Mouse (Mus musculus) heart, postnatal 25 days (tissue): ENCODE measurements around the gene Atn1. TPM values are rescaled to one million over a fixed set of nuclear protein-coding genes. Genes with fewer than 3 reads are reported as not detected.

Source experiments
- DNase-seq: peaks from one replicate; pipeline ENCODE4 v3.0.0; 2022; ENCODE audit warnings: low spot score
- intact Hi-C: fragments of 180-260 bp; cut with DNase I; formaldehyde crosslinking; loops from one replicate; pipeline ENCODE4 v1.15.1; 2025
- total RNA-seq, 2 experiments: library from RNA; stranded (reverse); gene quantifications; 2 replicates each; pipeline ENCODE4 v1.2.3; 2021

The Atn1 gene
- total RNA-seq, 2 experiments from 2014 or later, result 37.0 to 39.7 TPM

DNA sequence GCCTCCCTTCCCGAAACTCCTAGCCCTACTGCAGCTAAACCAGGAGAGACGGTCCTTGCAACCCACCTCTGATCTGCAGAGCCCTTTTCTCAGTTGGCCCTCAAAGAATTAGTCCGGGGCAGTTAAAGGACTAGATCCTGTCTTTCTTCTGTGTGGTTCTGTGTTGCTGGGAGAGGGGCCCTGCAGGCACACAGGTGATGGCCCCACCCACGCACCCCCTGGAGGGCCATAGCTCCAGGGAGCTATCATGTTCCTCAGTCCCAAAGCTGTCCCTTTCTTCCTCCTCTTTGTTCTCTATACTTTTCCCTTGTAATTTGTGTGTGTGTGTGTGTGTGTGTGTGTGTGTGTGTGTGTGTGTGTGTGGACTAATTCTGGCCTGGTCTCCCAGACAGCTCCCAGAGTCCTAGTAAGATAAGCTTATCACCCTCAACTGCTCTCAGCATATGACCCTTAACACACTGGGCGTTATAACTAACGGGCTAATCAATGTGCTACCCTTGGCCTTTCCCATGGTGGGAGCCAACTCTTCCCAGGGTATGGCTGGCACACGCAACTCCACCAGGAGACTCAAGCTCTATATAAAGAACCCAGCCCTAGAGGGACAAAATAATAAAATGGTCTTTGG, 36.9 kb downstream of the Atn1 start:
- intact Hi-C loops, result loop anchor here (10.0 kb wide), 2 partner anchors 285 to 315 kb away; partner anchors contain the start of genes Ing4 and Zfp384
- DNase-seq, result no peak

DNA sequence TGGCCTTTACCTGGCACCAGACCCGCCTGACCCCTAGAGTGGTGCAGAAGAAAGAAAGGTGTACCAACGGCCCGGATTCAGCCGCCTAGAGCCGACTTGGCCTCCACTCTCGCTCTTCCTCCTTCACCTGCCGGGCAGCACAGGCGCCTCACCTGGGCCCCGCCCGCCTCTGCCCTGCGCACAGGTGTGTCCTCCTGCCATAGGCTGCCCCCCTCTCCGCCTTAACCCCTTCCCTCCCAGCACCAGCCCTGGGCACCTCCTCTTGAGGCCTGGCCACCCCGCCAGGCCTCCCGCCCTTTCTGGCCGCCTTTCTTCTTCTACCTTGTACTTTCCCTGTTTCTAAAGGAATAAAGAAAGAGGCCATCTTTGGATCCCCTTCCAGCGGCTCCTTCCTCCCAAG, 37.6 kb downstream of the Atn1 start:
- intact Hi-C loops, result loop anchor here (10.0 kb wide), 2 partner anchors 286 to 316 kb away; partner anchors contain the start of genes Ing4 and Zfp384
- no peak for DNase-seq

DNA sequence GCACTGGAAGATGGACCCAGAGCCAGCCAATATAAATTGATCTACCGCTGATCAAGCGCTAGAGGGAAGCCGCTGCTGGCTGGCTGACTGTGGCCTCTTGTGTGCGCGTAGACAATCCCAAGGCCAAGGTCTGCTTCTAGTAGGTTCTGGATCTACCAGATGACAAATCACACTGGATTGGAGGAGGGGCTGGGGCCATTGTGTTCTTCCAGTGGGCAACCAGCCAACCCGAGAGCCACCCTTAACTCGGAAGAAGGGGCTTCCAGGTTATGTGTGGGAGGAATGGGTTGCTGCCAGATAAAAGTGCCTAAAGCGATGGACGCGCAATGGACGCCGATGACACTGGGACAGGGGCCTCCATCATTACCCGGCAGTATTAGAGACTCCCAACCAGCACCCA, 38.4 kb downstream of the Atn1 start:
- DNase-seq, result no peak
- intact Hi-C loops, result loop anchor here (10.0 kb wide), 2 partner anchors 287 to 317 kb away; partner anchors contain the start of genes Ing4 and Zfp384

DNA sequence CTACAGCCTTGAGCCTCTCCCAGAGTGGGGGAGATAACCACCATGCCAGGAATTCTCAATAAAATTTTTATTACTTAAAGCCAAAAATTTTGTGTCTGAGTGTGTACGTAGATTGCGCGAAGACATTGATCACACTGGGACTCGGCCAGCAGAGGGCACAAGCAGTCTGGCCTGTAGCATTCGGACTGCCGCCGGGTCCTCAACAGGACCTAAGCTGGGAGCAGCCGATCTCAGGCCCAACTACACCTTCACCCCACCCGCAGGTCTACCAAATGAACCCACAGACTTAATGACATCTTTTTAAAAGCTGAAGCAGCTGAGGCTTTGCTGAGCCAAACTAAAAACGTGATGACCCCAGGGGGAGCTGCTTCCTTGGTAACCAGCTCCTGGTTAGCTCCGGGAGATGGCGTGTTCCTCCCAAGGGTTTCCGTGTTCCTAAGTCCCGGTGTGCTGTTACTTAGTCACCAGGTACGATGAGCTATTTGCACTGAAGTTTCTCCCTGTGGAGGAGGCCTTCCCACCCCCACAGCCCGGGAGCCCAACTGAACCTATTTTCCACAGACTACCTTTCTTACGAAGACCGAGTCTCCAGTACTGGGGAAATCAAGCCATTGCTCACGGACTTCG, 39.3 kb downstream of the Atn1 start:
- DNase-seq, result no peak
- intact Hi-C loops, result loop anchor here (10.0 kb wide), 2 partner anchors 288 to 318 kb away; partner anchors contain the start of genes Ing4 and Zfp384

DNA sequence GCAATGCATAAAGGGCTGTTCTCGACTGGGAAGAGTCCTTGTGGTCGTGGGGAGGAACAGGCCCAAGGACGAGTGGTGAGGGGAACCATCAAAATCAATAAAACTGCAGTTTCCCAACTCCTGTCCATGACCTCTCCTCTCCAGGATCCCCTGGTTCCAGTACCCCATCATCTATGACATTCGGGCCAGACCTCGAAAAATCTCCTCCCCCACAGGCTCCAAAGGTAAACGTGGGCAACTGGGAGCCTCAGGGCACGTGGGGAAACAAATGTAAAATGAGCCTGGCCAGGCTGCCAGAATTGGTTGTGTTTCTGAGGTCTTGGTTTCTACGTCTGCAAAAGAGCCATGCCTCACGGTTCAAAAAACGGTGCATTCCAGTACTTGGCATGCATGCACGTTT, 43.4 kb downstream of the Atn1 start:
- intact Hi-C loops, result loop anchor here (1.0 to 10.0 kb wide), 4 partner anchors 27 to 322 kb away; partner anchors contain the start of genes Atn1, Gm45234, Ing4 and Zfp384
- DNase-seq, result no peak

DNA sequence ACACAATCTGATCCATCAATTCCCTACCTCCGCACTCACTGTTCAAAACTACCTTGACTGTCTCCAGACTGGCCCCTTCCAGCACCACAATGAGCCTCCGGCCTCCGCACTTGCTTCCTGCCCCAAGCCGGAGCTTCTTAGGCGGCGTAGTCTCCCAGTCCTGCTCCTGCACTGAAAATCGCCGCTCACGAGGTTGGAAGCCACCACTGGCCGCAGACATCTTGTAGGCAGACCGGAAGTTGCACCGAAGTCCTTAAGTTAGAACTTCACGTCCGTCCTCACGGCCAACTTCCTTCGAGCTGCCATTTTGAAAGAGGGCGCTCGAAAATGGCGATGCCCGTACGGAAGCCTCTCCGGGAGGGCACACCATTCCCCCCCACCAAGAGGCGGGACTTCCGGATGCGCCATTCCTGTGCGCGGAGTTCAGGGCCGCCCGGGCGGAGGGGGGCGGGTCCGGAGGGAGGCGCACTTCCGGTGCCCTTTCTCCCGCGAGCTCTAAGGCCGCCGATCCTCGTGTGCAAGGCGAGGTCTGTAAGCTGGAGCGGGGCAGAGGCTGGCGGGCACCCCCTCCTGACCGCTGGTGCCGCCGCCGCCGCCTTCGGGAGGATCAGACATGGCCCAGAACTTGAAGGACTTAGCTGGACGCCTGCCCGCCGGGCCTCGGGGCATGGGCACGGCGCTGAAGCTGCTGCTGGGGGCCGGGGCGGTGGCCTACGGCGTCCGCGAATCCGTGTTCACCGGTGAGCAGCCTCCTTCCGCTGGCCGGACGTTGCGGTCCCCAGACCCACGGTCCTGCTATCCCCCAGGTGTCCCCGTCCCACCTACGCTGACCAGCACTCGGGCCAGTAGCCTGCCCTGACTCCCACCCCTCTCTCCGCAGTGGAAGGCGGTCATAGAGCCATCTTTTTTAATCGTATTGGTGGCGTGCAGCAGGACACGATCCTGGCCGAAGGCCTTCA, 44.2 kb downstream of the Atn1 start, which contains the start of the genes Emg1 and Phb2:
Gene Emg1 (minus strand): TSS at position 355 of the 959 bp plus-strand sequence.
Gene Phb2 (plus strand): TSS at position 513 of the 959 bp plus-strand sequence.
- DNase-seq, result peak; percentile 94
- intact Hi-C loops, result loop anchor here (5.0 to 10.0 kb wide), 3 partner anchors 45 to 323 kb away; partner anchors contain the start of genes Atn1, Gm45234, Ing4 and Zfp384

DNA sequence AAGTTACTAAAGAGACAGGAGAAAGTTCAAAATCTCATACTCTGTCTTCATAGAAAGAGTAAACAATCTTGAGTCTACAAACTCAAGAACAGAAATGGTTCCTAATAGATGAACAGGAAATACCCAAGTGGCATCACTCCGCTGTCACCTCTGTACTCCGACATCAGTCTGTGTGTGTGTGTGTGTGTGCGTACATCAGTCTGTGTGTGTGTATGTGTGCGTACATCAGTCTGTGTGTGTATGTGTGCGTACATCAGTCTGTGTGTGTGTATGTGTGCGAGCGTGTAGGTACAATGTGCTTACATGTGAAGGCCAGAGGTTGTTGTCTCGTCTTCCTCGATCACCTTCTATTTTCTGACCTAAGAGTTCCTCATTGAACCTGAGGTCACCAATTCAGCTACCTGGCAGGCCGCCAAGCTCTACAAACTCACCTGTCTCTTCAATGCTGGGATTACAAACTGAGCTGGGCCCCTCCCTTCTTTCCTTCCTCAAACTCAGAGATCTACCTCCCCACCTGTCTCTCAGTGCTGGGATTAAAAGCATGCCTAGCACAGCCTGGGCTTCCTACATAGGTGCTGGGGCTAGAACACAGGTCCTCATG, 47.9 kb downstream of the Atn1 start:
- intact Hi-C loops, result loop anchor here (2.0 kb wide), 1 partner anchor 46 kb away; the partner anchor contains the start of gene Lpcat3
- DNase-seq, result no peak

DNA sequence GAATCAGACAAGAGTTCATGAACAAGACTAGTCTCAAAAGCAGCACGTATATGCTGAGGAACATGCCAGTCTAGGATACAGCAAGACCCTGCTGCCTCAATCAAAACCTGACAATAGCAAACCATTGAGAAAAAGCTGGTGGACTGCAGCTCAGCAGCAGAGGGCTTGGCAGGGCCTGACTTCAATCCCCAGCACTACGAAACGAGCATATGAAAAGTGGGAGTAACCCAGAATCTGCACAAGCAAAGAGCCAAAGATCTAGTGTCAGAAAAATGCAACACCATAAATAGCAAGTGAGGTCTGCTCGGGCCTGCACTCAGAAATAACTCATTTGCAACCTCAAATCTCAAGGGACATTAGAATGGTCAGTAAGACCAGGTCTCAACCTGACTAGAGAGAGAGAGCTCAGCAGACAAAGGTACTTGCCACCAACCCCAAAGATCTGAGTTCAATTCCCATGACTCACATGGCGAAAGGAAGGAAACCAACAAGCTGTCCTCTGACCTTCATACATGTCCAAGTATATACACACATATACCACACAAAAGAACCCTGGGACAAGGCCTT, 50.2 kb downstream of the Atn1 start:
- intact Hi-C loops, result no loop called here
- no peak for DNase-seq

DNA sequence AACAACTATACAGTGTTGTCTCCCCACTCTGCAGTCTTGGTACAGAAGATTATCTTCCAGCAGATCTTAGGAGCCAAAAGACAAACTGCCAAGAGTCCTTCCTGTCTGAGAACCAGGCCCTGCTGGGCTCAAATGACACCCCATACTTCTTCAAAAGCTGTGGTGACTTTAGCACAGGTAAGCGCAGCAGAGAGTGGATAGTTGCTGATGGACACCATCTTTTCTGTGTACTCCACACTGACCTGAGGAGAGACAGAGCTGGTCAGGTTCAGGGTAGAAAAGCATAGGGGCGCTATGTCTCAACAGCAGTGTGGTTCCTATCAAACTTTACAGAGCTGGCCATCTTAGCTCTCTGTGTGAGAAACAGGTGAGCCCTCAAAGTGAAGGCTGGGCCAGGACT, 51.9 kb downstream of the Atn1 start:
- no peak for DNase-seq
- intact Hi-C loops, result no loop called here

DNA sequence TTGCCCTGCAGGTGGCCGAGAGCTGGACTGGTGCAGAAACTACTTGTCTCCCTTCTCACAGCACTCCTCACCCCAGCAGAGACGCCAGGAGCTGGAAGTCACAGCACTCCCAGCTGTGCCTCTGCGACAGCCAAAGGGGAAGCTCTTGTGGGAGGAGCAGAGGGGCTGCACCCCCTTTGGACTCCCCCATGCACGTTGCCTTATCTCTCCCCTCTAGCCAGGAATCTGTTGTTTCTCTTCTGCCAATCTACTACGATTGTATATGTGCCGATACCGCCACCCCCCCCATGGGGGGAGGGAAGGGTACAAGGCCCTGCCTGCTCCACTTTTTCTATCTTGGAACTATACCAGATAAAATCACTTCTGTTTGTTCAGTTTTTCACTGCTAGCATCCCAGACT, 52.5 kb downstream of the Atn1 start:
- DNase-seq, result no peak
- intact Hi-C loops, result no loop called here

DNA sequence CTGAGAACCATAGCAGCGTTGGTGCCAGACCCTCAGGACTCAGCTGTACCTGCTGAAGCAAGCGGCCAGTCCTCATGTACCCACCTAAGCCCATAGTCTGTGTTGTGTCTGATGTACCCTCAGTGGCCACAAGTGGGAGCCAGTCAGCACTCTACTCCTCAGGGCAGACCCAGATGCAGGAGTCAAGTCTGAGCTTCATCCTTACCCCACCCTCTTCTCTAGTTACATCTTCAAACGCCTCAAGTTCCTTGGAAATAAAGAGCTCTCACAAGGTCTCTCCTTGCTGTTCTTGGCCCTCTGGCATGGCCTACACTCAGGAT, 53.6 kb downstream of the Atn1 start:
- intact Hi-C loops, result no loop called here
- DNase-seq, result no peak

DNA sequence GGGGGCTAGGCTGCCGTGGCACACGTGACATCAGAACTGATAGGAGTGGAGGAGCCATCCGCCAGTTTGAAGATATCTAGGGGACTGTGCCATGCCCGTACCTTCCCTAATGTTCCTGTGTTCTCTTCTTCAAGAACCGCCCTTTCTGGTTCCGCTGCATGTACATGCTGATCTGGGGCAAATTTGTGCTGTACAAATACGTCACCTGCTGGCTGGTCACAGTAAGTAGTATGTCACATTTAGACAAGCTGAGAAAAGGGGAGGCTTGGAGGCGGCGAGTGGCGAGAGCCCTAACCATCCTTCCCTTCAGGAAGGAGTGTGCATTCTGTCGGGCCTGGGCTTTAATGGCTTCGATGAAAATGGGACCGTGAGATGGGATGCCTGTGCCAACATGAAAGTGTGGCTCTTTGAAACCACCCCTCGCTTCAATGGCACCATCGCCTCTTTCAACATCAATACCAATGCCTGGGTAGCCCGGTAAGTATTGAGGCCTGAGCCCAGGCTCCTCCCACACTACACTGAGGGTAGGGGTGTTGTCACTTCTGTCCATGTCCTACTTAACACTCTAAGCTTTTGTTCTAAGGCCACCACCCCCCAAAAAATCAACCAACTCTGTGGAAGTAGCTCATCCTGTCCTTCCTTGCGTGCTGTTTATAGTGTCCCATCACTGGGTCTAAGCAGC, 54.1 kb downstream of the Atn1 start:
- intact Hi-C loops, result no loop called here
- DNase-seq, result no peak

DNA sequence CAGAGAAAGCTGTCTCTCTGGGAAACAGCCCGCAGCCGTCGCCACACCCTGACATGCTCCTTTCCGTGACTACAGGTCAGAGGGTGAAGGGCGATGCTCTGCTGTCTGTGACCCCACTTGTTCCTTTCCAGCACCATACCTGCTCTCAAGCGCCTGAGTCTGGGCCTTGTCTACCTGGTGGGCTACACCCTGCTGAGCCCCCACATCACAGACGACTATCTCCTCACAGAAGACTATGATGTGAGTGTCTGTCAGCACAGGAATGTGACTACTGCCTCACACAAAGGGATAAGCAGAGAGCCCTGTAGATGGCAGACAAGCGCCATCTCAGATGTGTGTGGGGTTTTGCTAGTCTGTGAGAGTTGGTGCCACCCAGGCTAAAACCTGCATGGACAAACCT, 55.0 kb downstream of the Atn1 start:
- DNase-seq, result no peak
- intact Hi-C loops, result no loop called here

DNA sequence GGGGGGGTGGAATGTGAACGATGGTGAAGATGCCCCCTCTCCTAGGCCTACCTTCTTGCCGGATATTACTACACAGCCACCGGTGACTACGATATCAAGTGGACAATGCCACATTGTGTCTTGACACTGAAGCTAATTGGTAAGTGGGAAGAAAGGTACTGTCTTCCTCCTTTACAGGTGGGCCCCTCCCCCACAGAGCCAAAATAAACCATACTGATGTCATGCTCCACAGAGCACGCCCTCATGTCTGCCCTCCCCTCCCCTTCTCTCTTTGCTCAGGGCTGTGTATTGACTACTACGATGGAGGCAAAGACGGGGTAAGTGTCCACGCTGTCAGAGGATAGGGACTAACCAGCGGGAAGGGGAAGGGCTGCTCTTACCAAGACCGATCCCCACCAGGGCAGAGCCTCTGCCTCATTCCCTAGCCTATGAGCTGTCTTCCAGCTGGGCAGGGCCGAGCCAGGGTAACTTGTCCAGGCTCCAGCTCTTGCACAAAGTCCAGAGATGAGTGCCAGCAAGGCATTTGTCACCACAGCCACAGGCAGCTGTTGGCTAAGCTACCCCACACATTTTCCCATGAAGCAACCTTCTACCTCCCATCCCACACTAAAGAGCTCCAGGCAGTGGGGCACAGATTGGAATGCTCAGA, 56.2 kb downstream of the Atn1 start:
- intact Hi-C loops, result no loop called here
- peak; percentile 65 for DNase-seq

DNA sequence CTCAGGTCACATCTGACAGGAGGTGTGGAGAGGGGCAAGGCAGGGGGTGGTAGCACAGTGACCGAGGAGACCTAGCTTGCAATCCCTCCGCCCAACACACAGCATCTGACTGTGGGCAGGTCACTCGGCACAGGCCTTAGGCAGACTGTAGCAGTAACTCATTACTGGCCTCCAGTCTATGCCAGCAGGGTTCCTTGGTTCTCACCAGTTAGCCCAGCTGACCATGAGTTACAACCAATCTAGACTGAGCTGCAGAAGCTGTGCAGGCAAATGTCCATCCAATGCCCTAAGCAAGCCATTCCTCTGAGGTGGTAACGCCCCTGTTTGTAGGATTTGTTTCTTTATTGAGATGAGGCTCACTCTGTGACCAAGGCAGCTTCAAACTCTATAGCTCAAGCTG, 57.0 kb downstream of the Atn1 start:
- DNase-seq, result no peak
- intact Hi-C loops, result no loop called here

DNA sequence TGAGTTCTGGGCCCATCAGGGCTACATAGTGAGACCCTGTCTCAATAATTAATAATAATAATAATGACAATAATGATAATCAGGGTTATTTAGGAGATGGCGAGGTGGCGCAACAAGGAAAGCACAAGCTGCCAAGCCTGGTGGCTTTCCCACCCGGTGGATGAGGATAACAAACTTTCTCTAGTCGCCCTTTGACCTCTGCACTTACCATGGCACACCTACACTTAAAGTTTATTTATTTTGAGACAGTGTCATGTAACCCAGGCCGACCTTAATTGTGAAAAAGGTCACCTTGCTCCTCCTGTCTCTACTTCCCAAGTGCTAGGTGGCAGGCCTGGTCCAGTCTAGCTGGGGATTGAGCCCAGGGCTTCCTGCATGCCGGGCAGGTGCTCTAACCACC, 57.6 kb downstream of the Atn1 start:
- intact Hi-C loops, result no loop called here
- no peak for DNase-seq

DNA sequence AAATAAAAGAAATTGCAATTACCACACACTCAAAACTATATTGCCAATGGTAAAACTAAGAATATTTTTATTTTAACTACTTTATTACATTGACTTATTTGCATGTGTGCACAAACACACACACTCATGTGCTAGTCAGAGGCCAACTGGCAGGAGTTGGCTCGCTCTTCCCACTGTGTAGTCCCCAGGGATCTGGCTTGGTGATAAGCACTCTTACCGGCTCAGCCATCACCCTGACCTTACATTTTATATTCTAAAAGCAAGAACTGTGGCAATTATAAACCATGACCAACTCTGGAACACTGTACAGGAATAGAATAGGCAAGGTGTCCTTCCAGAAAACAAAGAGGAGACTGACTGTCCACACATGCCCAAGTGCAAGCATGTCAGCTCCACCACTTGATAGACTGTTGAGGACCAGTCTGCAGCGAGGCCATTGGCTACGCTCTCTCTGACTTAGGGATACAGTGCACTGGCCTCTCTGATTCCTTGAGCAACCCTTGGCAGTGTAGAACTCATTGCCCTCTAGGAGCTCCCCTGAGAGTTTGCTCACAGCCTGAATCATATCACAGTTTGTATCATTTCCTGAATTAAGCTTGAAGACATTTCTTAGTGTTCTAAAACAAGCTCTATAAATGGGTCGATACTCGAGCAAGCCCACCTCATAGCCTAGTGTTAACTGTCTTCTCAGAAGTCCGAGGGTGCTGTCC, 59.7 kb downstream of the Atn1 start:
- intact Hi-C loops, result no loop called here
- DNase-seq, result no peak
